Comparison of ENCODE assay signal across 8 mouse cellular contexts in the genomic region with DNA sequence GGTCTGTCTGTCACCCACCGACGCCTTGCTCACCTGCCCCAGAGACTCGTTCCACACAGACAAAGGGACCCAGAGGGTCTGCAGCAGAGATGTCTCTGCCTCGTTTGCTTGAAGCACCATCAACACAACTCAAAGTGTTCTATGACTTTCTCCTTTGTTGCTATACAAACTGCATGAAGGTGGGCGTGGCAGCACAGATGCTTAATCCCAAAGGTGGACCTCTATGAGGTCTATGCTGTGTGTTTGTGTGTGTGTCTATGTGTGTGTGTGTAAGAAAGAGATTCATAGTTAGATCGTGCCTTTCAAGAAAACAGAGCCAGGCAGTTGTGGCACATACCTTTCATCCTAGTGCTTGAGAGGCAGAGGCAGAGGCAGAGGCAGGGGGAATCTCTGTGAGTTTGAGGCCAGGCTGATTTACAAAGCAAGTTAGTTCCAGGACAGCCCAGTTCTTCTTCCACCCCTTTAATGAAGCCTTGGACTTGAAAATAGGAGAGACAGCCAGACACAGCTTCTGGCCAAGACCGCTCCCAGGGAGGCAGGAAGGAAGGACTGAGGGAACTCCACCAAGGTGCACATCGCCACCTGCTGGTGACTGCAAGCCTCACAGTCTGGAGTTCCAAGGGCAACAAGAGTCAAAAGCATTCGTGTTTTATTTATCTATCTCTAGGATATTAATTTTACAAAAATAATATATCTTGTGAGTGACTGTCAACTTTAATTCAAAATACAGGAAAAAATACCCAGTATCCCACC. TPM values are rescaled to one million over a fixed set of nuclear protein-coding genes. Genes with fewer than 3 reads are reported as not detected.
DNase-seq lines count a peak whose midpoint lies in the region; ATAC-seq and TF ChIP-seq lines count a peak whose summit lies in the region.

No protein-coding gene starts in this region.

- peak; percentile 99 for TF ChIP-seq CTCF in brain, embryonic 14.5 days (IDR thresholded peaks at IDR 0.05; ENCODE audit: borderline replicate concordance, extremely low read depth, insufficient read depth, insufficient read length)
- peak; percentile 95 for TF ChIP-seq CTCF in layer of hippocampus, adult 2 months (conservative IDR thresholded peaks at IDR 0.05)

- H3K9ac ChIP-seq in lung, embryonic 15.5 days, result no peak overlapping the region

- H3K9me3 ChIP-seq in lung, embryonic 15.5 days, result no peaks in the 10 kb centered on the region

- intact Hi-C loops in heart, postnatal 10 days (cut with DNase I), result loop anchor here (1.0 kb wide), 2 partner anchors 37 to 55 kb away; no protein-coding TSS in a partner anchor

- peak; percentile 87 for DNase-seq in ES-CJ7 (ENCODE audit: low read depth, low spot score)
- peak; percentile 90 for DNase-seq in brain, embryonic 14.5 days (ENCODE audit: low read depth)
- peak; percentile 73 for DNase-seq in fibroblast of lung, adult 2 months (ENCODE audit: low read depth)
- DNase-seq in heart, postnatal 10 days, result peak; percentile 93 to 97
- DNase-seq in layer of hippocampus, adult 2 months (ENCODE audit: low spot score in 2 of 2), result peak; percentile 86 to 92
- peak; percentile 90 to 94 for DNase-seq in right cerebral cortex, adult 2 months (ENCODE audit: low spot score in 2 of 2)
- DNase-seq in urinary bladder, postnatal 10 days (ENCODE audit: low spot score), result peak; percentile 81

- no peak overlapping the region for H3K27ac ChIP-seq in layer of hippocampus, adult 2 months
- H3K27ac ChIP-seq in lung, embryonic 15.5 days, result 0 out of 2 replicates have a peak overlapping the region, but pooled peaks have one; percentile 29

- WGBS in lung, embryonic 15.5 days, result 25% methylated on average over 9 of the region's 9 CpGs

- ATAC-seq in lung, embryonic 15.5 days (ENCODE audit: borderline replicate concordance, extremely low read depth, low FRiP score, low TSS enrichment), result peak; percentile 52; the same call in 1 of the 2 replicates

- no peaks in the 10 kb centered on the region for H3K4me1 ChIP-seq in lung, embryonic 15.5 days

- H3K4me3 ChIP-seq in layer of hippocampus, adult 2 months, result no peak overlapping the region
- no peak overlapping the region for H3K4me3 ChIP-seq in lung, embryonic 15.5 days

- H3K27me3 ChIP-seq in lung, embryonic 15.5 days, result no peaks in the 10 kb centered on the region

- no peak overlapping the region; the same call in 1 of the 2 replicates for H3K4me2 ChIP-seq in lung, embryonic 15.5 days

- no peaks in the 10 kb centered on the region for H3K36me3 ChIP-seq in lung, embryonic 15.5 days

- TF ChIP-seq POLR2A in brain, embryonic 14.5 days (IDR thresholded peaks at IDR 0.05; ENCODE audit: borderline replicate concordance, extremely low read depth, insufficient read depth, insufficient read length, poor library complexity, severe bottlenecking), result no peak

RNA-seq across cellular contexts. Expression of gene Aldh2, which starts 8.1 kb away (rescaled TPM):
- polyA plus RNA-seq in brain, embryonic 14.5 days (2012; rRNA removed), result 141 and 169 TPM in 2 replicates
- 100 to 1,000 TPM; 114 to 134 TPM for total RNA-seq in heart, postnatal 10 days (2021)
- total RNA-seq in layer of hippocampus, adult 2 months (2021), result 100 to 1,000 TPM; 125 to 134 TPM
- polyA plus RNA-seq in lung, embryonic 15.5 days (2015; fragmentation: Nextera tagmentation; extraction: Ambion mirVana), result 319 and 330 TPM in 2 replicates

RNA-seq across cellular contexts. Expression of gene Acad12, which starts 17.0 kb away (rescaled TPM):
- 1.5 and 1.8 TPM in 2 replicates for polyA plus RNA-seq in brain, embryonic 14.5 days (2012; rRNA removed)
- total RNA-seq in heart, postnatal 10 days (2021), result 10 to 100 TPM; 24.3 to 31.0 TPM
- 1 to 10 TPM; 5.5 to 6.8 TPM for total RNA-seq in layer of hippocampus, adult 2 months (2021)
- 2.5 and 2.9 TPM in 2 replicates for polyA plus RNA-seq in lung, embryonic 15.5 days (2015; fragmentation: Nextera tagmentation; extraction: Ambion mirVana)

RNA-seq across cellular contexts. Expression of gene Mapkapk5, which starts 56.0 kb away (rescaled TPM):
- polyA plus RNA-seq in brain, embryonic 14.5 days (2012; rRNA removed), result 99.8 and 103 TPM in 2 replicates
- total RNA-seq in heart, postnatal 10 days (2021), result 10 to 100 TPM; 56.6 to 58.1 TPM
- 10 to 100 TPM; 68.1 to 76.2 TPM for total RNA-seq in layer of hippocampus, adult 2 months (2021)
- polyA plus RNA-seq in lung, embryonic 15.5 days (2015; fragmentation: Nextera tagmentation; extraction: Ambion mirVana), result 48.2 and 49.2 TPM in 2 replicates

RNA-seq across cellular contexts. Expression of gene Adam1a, which starts 56.4 kb away (rescaled TPM):
- 34.1 and 38.2 TPM in 2 replicates for polyA plus RNA-seq in brain, embryonic 14.5 days (2012; rRNA removed)
- 1 to 10 TPM; 2.4 to 2.8 TPM for total RNA-seq in heart, postnatal 10 days (2021)
- total RNA-seq in layer of hippocampus, adult 2 months (2021), result 10 to 100 TPM; 17.7 to 22.9 TPM
- 1.1 and 1.5 TPM in 2 replicates for polyA plus RNA-seq in lung, embryonic 15.5 days (2015; fragmentation: Nextera tagmentation; extraction: Ambion mirVana)

RNA-seq across cellular contexts. Expression of gene Gm42878, which starts 56.4 kb away (rescaled TPM):
- 0.14 and 0.39 TPM in 2 replicates for polyA plus RNA-seq in brain, embryonic 14.5 days (2012; rRNA removed)
- not detected for total RNA-seq in heart, postnatal 10 days (2021)
- total RNA-seq in layer of hippocampus, adult 2 months (2021), result not detected
- polyA plus RNA-seq in lung, embryonic 15.5 days (2015; fragmentation: Nextera tagmentation; extraction: Ambion mirVana), result not detected in 2 replicates
